Mouse (Mus musculus) layer of hippocampus, adult 18-20 months (tissue): ENCODE measurements at regions not wholly inside any gene's neighbourhood (a gene's known extent, or its start where the extent isn't known, plus 50 kb on each side); places are given as distances from the start of the nearest gene placed in this dataset.

Source experiments
- DNase-seq, 2 experiments: peaks; one replicate each; pipeline ENCODE4 v3.0.0; 2022; ENCODE audit warnings: low spot score in 2 of 2

GRCm38 (mm10) chr3:154513566-154513965 lies 82.9 kb upstream of the Cryz start:
- DNase-seq, result no peak

GRCm38 (mm10) chr3:154510160-154510559 lies 86.4 kb upstream of the Cryz start:
- DNase-seq, result no peak

- no peak for DNase-seq
These were observed 87.1 kb upstream of the Cryz start for GRCm38 (mm10) chr3:154509394-154509793.

GRCm38 (mm10) chr3:154493387-154493920 lies 103.1 kb upstream of the Cryz start:
- DNase-seq, result no peak

GRCm38 (mm10) chr3:154472426-154472825 lies 124.1 kb upstream of the Cryz start:
- no peak for DNase-seq

GRCm38 (mm10) chr3:154467581-154468374 lies 128.7 kb upstream of the Cryz start:
- DNase-seq, result peak; percentile 50 to 75

- DNase-seq, result no peak
These were observed 127.7 kb upstream of the Lhx8 start for GRCm38 (mm10) chr3:154458208-154458607.

GRCm38 (mm10) chr3:154453025-154453424 lies 122.6 kb upstream of the Lhx8 start:
- no peak for DNase-seq

- DNase-seq, result no peak
These were observed 122.1 kb upstream of the Lhx8 start for GRCm38 (mm10) chr3:154452585-154452984.

- DNase-seq, result no peak
These were observed 120.7 kb upstream of the Lhx8 start for GRCm38 (mm10) chr3:154451169-154451568.

- DNase-seq, result no peak
These were observed 113.1 kb upstream of the Lhx8 start for GRCm38 (mm10) chr3:154443351-154444075.

- DNase-seq, result no peak
These were observed 111.0 kb upstream of the Lhx8 start for GRCm38 (mm10) chr3:154441454-154441853.

GRCm38 (mm10) chr3:154440899-154441298 lies 110.4 kb upstream of the Lhx8 start:
- DNase-seq, result no peak

GRCm38 (mm10) chr3:154430856-154431255 lies 100.4 kb upstream of the Lhx8 start:
- no peak for DNase-seq

- no peak for DNase-seq
These were observed 99.2 kb upstream of the Lhx8 start for GRCm38 (mm10) chr3:154429666-154430065.

GRCm38 (mm10) chr3:154424589-154424988 lies 94.1 kb upstream of the Lhx8 start:
- no peak for DNase-seq

- no peak for DNase-seq
These were observed 91.0 kb upstream of the Lhx8 start for GRCm38 (mm10) chr3:154421461-154421950.

- DNase-seq, result no peak
These were observed 87.8 kb upstream of the Lhx8 start for GRCm38 (mm10) chr3:154418177-154418832.

- DNase-seq, result peak in 1 of 2 experiments; percentile 3
These were observed 83.9 kb upstream of the Lhx8 start for GRCm38 (mm10) chr3:154414358-154414757.

- DNase-seq, result no peak
These were observed 79.8 kb upstream of the Lhx8 start for GRCm38 (mm10) chr3:154410292-154410691.

- DNase-seq, result no peak
These were observed 71.6 kb upstream of the Lhx8 start for GRCm38 (mm10) chr3:154402081-154402480.

GRCm38 (mm10) chr3:154393626-154394025 lies 63.2 kb upstream of the Lhx8 start:
- DNase-seq, result no peak
